Mouse (Mus musculus) small intestine, adult 2 months (tissue): ENCODE results near the gene Them7.

ENCODE experiments used
- CTCF ChIP-seq: fragments of 200-500 bp; IDR thresholded peaks from 2 replicates; pipeline ENCODE4 v1.5.1; 2012; ENCODE audit warnings: low read depth, mild to moderate bottlenecking, control low read depth, inconsistent platforms, low read length, moderate library complexity, mixed read lengths; ENCODE audit not compliant: insufficient replicate concordance, insufficient read length; ENCODE audit errors: extremely low read depth
- POLR2A ChIP-seq: fragments of 200-500 bp; IDR thresholded peaks from 2 replicates; pipeline ENCODE4 v1.6.1; 2012; ENCODE audit warnings: low read depth, mild to moderate bottlenecking, control low read depth, inconsistent platforms, low read length, moderate library complexity

GRCm38 (mm10) chr2:105398636-105399084, 174.5 kb downstream of the Them7 start:
- TF ChIP-seq CTCF (no peak), POLR2A (no peak)
